Mouse (Mus musculus) liver, adult 2 months (tissue): Measurements from ENCODE around the gene Syt1. TPM values are rescaled to one million over a fixed set of nuclear protein-coding genes. Genes with fewer than 3 reads are reported as not detected.
A peak's percentile ranks its signal among the peaks of the same experiment; 100 is the strongest.

Experiments
- DNase-seq: peaks from one replicate; pipeline ENCODE4 v3.0.0-alpha.2; 2011; ENCODE audit warnings: low read depth, low spot score; ENCODE audit errors: extremely low read depth
- H3K27ac ChIP-seq: fragments of 200-500 bp; replicated peaks from 2 replicates; pipeline ENCODE4 v1.5.1; 2012; ENCODE audit warnings: low read depth, mild to moderate bottlenecking, control low read depth, inconsistent platforms, low read length; ENCODE audit not compliant: insufficient read depth
- H3K27me3 ChIP-seq: fragments of 200-500 bp; 2 replicates; pipeline ENCODE4 v1.6.1; 2012; ENCODE audit warnings: mild to moderate bottlenecking, moderate library complexity, low read length, inconsistent platforms; ENCODE audit not compliant: control insufficient read depth, insufficient read depth
- H3K36me3 ChIP-seq: fragments of 200-500 bp; 2 replicates; pipeline ENCODE4 v1.6.1; 2012; ENCODE audit warnings: low read length, inconsistent platforms; ENCODE audit not compliant: control insufficient read depth, insufficient read depth
- H3K4me1 ChIP-seq: fragments of 200-500 bp; 2 replicates; pipeline ENCODE4 v1.6.1; 2011; ENCODE audit warnings: low read length; ENCODE audit not compliant: control insufficient read depth, insufficient read depth
- H3K4me3 ChIP-seq: fragments of 200-500 bp; 2 replicates; pipeline ENCODE4 v1.5.1; 2011; ENCODE audit warnings: low read depth, mild to moderate bottlenecking, control low read depth, low read length, moderate library complexity; ENCODE audit not compliant: insufficient read depth
- H3K79me2 ChIP-seq: fragments of 200-500 bp; 2 replicates; pipeline ENCODE4 v1.6.1; 2012; ENCODE audit warnings: inconsistent platforms, mild to moderate bottlenecking, low read length, moderate library complexity; ENCODE audit not compliant: control insufficient read depth, insufficient read depth
- H3K9ac ChIP-seq: fragments of 200-500 bp; 2 replicates; pipeline ENCODE4 v1.6.1; 2012; ENCODE audit warnings: low read depth, mild to moderate bottlenecking, control low read depth, inconsistent platforms, low read length
- CTCF ChIP-seq: fragments of 200-500 bp; IDR thresholded peaks from 2 replicates; pipeline ENCODE4 v1.5.1; 2011; ENCODE audit warnings: low read depth, low read length, control low read depth
- POLR2A ChIP-seq: fragments of 200-500 bp; IDR thresholded peaks from 2 replicates; pipeline ENCODE4 v1.6.1; 2011; ENCODE audit warnings: low read length, control low read depth; ENCODE audit not compliant: insufficient read depth; ENCODE audit errors: extremely low read depth
- WGBS: fragments of 180-500 bp; shearing (Covaris S2); methylation state at CpG from one replicate; pipeline ENCODE4 v1.1.7; 2018; 5-methylcytosine and 5-hydroxymethylcytosine counted together
- polyA plus RNA-seq: library from polyadenylated mRNA; depleted of rRNA; stranded (reverse); fragments of >200 nt; gene quantifications from 2 replicates; pipeline ENCODE4 v1.2.3, GENCODE M21; 2012
- total RNA-seq: library from RNA; depleted of rRNA; stranded (reverse); fragments of >200 nt; gene quantifications from 2 replicates; pipeline ENCODE4 v1.2.3, GENCODE M21; 2014

Syt1 gene
- total and polyA plus RNA-seq, 2 experiments, result 2.5 to 5.8 TPM

GRCm38 (mm10) chr10:108525506-108525905, 485.3 kb downstream of the Syt1 start:
- Histone ChIP-seq H3K27me3 (no peaks in the 10 kb centered on the region), H3K9ac (no peak overlapping the region), H3K27ac (no peak overlapping the region), H3K4me3 (no peak overlapping the region), H3K4me1 (no peaks in the 10 kb centered on the region), H3K79me2 (no peaks in the 10 kb centered on the region), H3K36me3 (no peaks in the 10 kb centered on the region)
- TF ChIP-seq POLR2A, result no peak
- no peak for TF ChIP-seq CTCF
- 91% methylated on average over 11 of the region's 11 CpGs for WGBS
- no peak for DNase-seq

GRCm38 (mm10) chr10:108524306-108525029, 486.3 kb downstream of the Syt1 start:
- H3K4me3 ChIP-seq, result no peak overlapping the region
- 63% methylated on average over 6 of the region's 6 CpGs for WGBS
- H3K79me2 ChIP-seq, result no peaks in the 10 kb centered on the region
- no peak overlapping the region for H3K27ac ChIP-seq
- H3K27me3 ChIP-seq, result no peaks in the 10 kb centered on the region
- DNase-seq, result no peak
- H3K4me1 ChIP-seq, result no peaks in the 10 kb centered on the region
- no peak overlapping the region for H3K9ac ChIP-seq
- no peaks in the 10 kb centered on the region for H3K36me3 ChIP-seq
- TF ChIP-seq CTCF, result no peak
- no peak for TF ChIP-seq POLR2A

GRCm38 (mm10) chr10:108519156-108519555, 491.6 kb downstream of the Syt1 start:
- Histone ChIP-seq H3K79me2 (no peaks in the 10 kb centered on the region), H3K4me3 (no peak overlapping the region), H3K9ac (no peak overlapping the region), H3K27ac (no peak overlapping the region), H3K27me3 (no peaks in the 10 kb centered on the region), H3K36me3 (no peaks in the 10 kb centered on the region), H3K4me1 (no peaks in the 10 kb centered on the region)
- TF ChIP-seq POLR2A (no peak), CTCF (no peak)
- no peak for DNase-seq
- WGBS, result 56% methylated on average over 6 of the region's 6 CpGs

- H3K79me2 ChIP-seq, result no peaks in the 10 kb centered on the region
- WGBS, result 80% methylated on average over 9 of the region's 9 CpGs
- TF ChIP-seq POLR2A, result no peak
- TF ChIP-seq CTCF, result no peak
Measured at GRCm38 (mm10) chr10:108517076-108517475, 493.7 kb downstream of the Syt1 start.

GRCm38 (mm10) chr10:108514671-108515070, 496.1 kb downstream of the Syt1 start:
- no peak overlapping the region for H3K27ac ChIP-seq
- 80% methylated on average over 7 of the region's 7 CpGs for WGBS

More at GRCm38 (mm10) chr10:108517076-108517475, 493.7 kb downstream of the Syt1 start:
- Histone ChIP-seq H3K27ac (no peak overlapping the region), H3K9ac (no peak overlapping the region), H3K27me3 (no peaks in the 10 kb centered on the region), H3K4me1 (no peaks in the 10 kb centered on the region), H3K4me3 (no peak overlapping the region), H3K36me3 (no peaks in the 10 kb centered on the region)
- DNase-seq, result no peak

GRCm38 (mm10) chr10:108509579-108509978, 501.2 kb downstream of the Syt1 start:
- Histone ChIP-seq H3K79me2 (no peaks in the 10 kb centered on the region), H3K27me3 (no peaks in the 10 kb centered on the region), H3K9ac (no peak overlapping the region), H3K27ac (peak overlapping the region; percentile 47; the same call in 1 of the 2 replicates), H3K4me3 (no peak overlapping the region), H3K4me1 (peaks cover 9% of the 10 kb centered on the region), H3K36me3 (no peaks in the 10 kb centered on the region)
- peak; percentile 71 for DNase-seq
- no peak for TF ChIP-seq CTCF
- no peak for TF ChIP-seq POLR2A
- 43% methylated on average over 3 of the region's 3 CpGs for WGBS

More at GRCm38 (mm10) chr10:108514671-108515070, 496.1 kb downstream of the Syt1 start:
- H3K4me3 ChIP-seq, result no peak overlapping the region
- no peaks in the 10 kb centered on the region for H3K36me3 ChIP-seq
- peaks cover 5% of the 10 kb centered on the region for H3K4me1 ChIP-seq
- H3K27me3 ChIP-seq, result no peaks in the 10 kb centered on the region
- TF ChIP-seq POLR2A (no peak), CTCF (no peak)
- H3K9ac ChIP-seq, result no peak overlapping the region
- DNase-seq, result no peak
- H3K79me2 ChIP-seq, result no peaks in the 10 kb centered on the region
